Mouse (Mus musculus) cerebral cortex, adult 2 months (tissue): Measurements from ENCODE around the gene Tprg.

Source experiments
- WGBS: fragments of 180-500 bp; shearing (Covaris S2); methylation state at CpG from one replicate; pipeline ENCODE4 v1.1.7; 2018; 5-methylcytosine and 5-hydroxymethylcytosine counted together

Gene Tprg

GRCm38 (mm10) chr16:25425376-25425775 is 138.8 kb downstream of the Tprg start:
- WGBS, result 49% methylated on average over 1 of the region's 1 CpGs

DNA sequence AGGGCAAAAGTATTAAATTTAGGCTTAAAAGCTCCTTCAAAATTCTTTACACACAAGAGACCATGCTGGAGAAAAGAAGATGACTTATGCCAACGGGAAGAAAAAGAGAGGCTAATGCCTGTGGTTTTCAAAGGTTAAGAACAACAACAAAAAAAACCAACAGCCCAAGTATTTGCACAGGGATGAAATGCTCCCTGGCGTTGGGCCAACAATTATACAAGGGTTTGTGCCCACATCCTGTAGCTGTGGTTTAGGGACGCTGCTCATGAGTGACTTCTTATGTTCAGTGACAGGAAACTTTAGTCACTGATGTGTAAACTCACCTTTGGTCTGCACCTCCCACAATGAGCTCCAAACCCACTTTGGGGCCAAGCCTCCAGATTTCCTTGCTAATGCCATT is 139.6 kb downstream of the Tprg start:
- whole genome bisulfite sequencing, result 55% methylated on average over 3 of the region's 3 CpGs

DNA sequence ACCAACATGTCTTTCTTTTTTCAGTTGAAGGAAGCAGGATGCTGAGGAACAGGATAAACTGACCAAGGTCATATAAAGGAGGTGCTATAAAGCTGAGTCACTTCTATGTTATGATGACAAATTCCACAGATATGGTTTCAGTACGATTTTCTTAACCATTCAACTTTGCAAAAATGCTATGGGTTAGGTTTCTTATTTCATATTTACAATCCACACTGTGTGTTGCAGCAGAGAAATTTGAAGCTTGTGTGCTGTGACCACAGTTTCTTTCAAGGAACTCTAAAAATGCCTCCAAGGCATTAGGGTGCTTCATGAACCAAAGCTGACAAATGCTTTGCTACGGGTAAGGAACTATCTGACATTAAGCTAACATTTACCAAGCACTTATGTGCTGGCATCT is 153.4 kb downstream of the Tprg start:
- 84% methylated on average over 2 of the region's 2 CpGs for WGBS

- WGBS, result 67% methylated on average over 7 of the region's 7 CpGs
Measured at GRCm38 (mm10) chr16:25445580-25445979, 159.0 kb downstream of the Tprg start.

- WGBS, result 89% methylated on average over 3 of the region's 3 CpGs
Measured at GRCm38 (mm10) chr16:25451511-25451910, 164.9 kb downstream of the Tprg start.

GRCm38 (mm10) chr16:25464732-25465131 is 178.1 kb downstream of the Tprg start:
- 64% methylated on average over 4 of the region's 4 CpGs for WGBS

DNA sequence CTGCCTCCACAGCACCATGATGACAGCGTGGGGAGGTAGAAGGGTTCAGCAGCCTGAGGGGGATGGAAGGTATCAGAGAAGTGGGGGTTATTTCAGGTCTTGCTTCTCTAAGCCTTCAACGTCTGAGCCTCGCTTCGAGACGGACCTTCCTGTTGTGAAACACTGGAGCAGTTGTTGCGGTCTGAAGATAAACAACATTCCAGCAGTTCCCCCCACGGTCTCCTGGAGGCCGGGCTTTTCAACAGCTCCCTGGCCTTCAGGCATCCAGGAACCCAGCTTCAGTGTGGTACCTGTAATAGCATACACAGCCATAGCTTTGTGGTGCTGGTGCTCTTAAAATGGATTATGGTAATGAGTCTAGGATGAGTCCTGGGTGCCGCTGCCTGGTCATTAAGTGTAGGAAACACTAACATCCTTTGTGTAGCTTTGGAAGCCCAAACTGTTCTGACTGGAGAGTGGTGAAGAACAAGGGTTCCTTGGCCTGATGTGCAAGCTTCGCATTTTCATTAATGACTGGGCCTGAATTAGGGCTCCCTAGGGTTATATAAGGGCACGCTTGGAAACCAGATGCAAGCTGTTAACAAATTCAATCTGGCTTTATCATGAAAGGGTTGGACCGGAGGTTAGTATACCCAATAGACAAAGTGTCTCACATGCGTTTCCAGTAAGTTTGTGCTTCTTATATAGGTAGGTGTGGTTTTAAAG is 179.0 kb downstream of the Tprg start:
- 64% methylated on average over 13 of the region's 13 CpGs for WGBS

GRCm38 (mm10) chr16:25468040-25468439 is 181.4 kb downstream of the Tprg start:
- 87% methylated on average over 3 of the region's 3 CpGs for WGBS

GRCm38 (mm10) chr16:25468662-25469061 is 182.0 kb downstream of the Tprg start:
- WGBS, result 76% methylated on average over 5 of the region's 5 CpGs
